Comparison of ENCODE assay signal across 9 mouse cellular contexts in the genomic region with DNA sequence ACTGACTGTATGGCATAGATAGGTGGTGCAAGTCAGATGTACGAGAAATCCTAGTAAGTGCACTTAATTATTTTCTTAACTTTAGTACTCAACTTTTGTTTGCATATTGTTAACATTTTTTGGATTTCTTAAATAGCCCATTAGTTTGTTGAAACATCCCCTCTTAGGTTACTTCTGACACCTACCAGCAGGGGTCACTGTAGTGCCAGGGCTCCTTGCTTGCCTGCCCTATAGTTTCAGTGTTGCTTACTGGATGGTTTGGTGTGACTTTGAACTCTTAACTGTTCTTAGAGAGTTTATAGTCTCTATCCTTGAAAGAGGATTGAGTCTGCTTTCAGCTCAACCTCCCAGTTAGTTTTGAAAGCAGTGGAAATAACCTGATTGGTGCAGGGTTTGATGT. TPM values are rescaled to one million over a fixed set of nuclear protein-coding genes. Genes with fewer than 3 reads are reported as not detected.
DNase-seq lines count a peak whose midpoint lies in the region; ATAC-seq and TF ChIP-seq lines count a peak whose summit lies in the region.
"Had no signal": no experiment of that assay in that cellular context is flagged by ENCODE, and none has a peak within 500 bp of the region (broad histone marks: within the 10 kb centered on the region; RNA-seq: fewer than 3 reads in every experiment).

No protein-coding gene starts in this region.

- no peak for TF ChIP-seq POLR2A in MEL (IDR thresholded peaks at IDR 0.05; ENCODE audit: control insufficient read depth in 1 of 2, insufficient read depth in 1 of 2, low read depth in 1 of 2, low read length in 2 of 2, poor library complexity in 1 of 2)

- H3K27me3 ChIP-seq in intestine, postnatal 0 days (replicated peaks; ENCODE audit: control insufficient read depth, insufficient read depth, low read length), result no peaks in the 10 kb centered on the region
- no peaks in the 10 kb centered on the region for H3K27me3 ChIP-seq in intestine, embryonic 16.5 days (replicated peaks; ENCODE audit: control insufficient read depth, insufficient read depth, low read length)
- H3K27me3 ChIP-seq in MEL (ENCODE audit: control insufficient read depth in 1 of 2, insufficient read depth in 2 of 2, low read length in 2 of 2), result no peaks in the 10 kb centered on the region
- H3K27me3 ChIP-seq in midbrain, postnatal 0 days (ENCODE audit: insufficient read depth, low read length), result no peaks in the 10 kb centered on the region

- peaks cover 13% of the 10 kb centered on the region for H3K36me3 ChIP-seq in intestine, postnatal 0 days (ENCODE audit: control insufficient read depth, insufficient read depth)
- no peaks in the 10 kb centered on the region for H3K36me3 ChIP-seq in intestine, embryonic 16.5 days (ENCODE audit: control insufficient read depth, insufficient read depth, low read length)
- peaks cover 0 to 6% of the 10 kb centered on the region in 2 experiments; a peak in 2 of 4 replicates for H3K36me3 ChIP-seq in MEL (ENCODE audit: control insufficient read depth in 1 of 2, insufficient read depth in 2 of 2, low read length in 2 of 2)
- peaks cover 9% of the 10 kb centered on the region; the same call in 1 of the 2 replicates for H3K36me3 ChIP-seq in midbrain, postnatal 0 days (ENCODE audit: insufficient read depth, low read length)

- H3K9me3 ChIP-seq in intestine, postnatal 0 days (ENCODE audit: control insufficient read depth), result no peaks in the 10 kb centered on the region
- no peaks in the 10 kb centered on the region for H3K9me3 ChIP-seq in intestine, embryonic 16.5 days (ENCODE audit: control insufficient read depth, low read length)
- no peaks in the 10 kb centered on the region for H3K9me3 ChIP-seq in MEL (replicated peaks; ENCODE audit: insufficient read depth, low read length)
- H3K9me3 ChIP-seq in midbrain, postnatal 0 days (ENCODE audit: low read length), result no peaks in the 10 kb centered on the region

- H3K4me1 ChIP-seq in intestine, postnatal 0 days (replicated peaks; ENCODE audit: control insufficient read depth, insufficient read depth, low read length), result no peaks in the 10 kb centered on the region
- no peaks in the 10 kb centered on the region for H3K4me1 ChIP-seq in intestine, embryonic 16.5 days (ENCODE audit: control insufficient read depth, insufficient read depth, low read length)
- no peaks in the 10 kb centered on the region for H3K4me1 ChIP-seq in MEL (ENCODE audit: control insufficient read depth in 1 of 2, insufficient read depth in 2 of 2, low read length in 2 of 2)
- no peaks in the 10 kb centered on the region for H3K4me1 ChIP-seq in midbrain, postnatal 0 days (ENCODE audit: insufficient read depth, low read length)

- H3K27ac ChIP-seq in intestine, postnatal 0 days (ENCODE audit: low read depth, low read length), result no peak overlapping the region
- H3K27ac ChIP-seq in intestine, embryonic 16.5 days (ENCODE audit: low read length), result no peak overlapping the region
- no peak overlapping the region for H3K27ac ChIP-seq in MEL (ENCODE audit: control insufficient read depth, low read depth, low read length)
- H3K27ac ChIP-seq in midbrain, postnatal 0 days (ENCODE audit: low read depth, low read length), result no peak overlapping the region

- DNase-seq in MEL (ENCODE audit: low read depth, low spot score), result peak; percentile 78
- peak; percentile 38 for DNase-seq in cerebellum, adult 11 months
- peak; percentile 70 for DNase-seq in gastrocnemius, postnatal 10 days
- DNase-seq in layer of hippocampus, postnatal 14 days (ENCODE audit: low spot score in 2 of 2), result peak; percentile 32 to 60
- peak; percentile 54 for DNase-seq in midbrain, postnatal 0 days (ENCODE audit: low spot score)
- DNase-seq in telencephalon, adult 2 months (ENCODE audit: low read depth, low spot score), result peak; percentile 12

- H3K79me2 ChIP-seq in MEL (ENCODE audit: control insufficient read depth, insufficient read depth, low read length, poor library complexity), result no peaks in the 10 kb centered on the region

- TF ChIP-seq EP300 in MEL (IDR thresholded peaks at IDR 0.05; ENCODE audit: low read depth in 1 of 2, low read length in 2 of 2), result no peak

- 24% methylated on average over 1 of the region's 1 CpGs for WGBS in intestine, postnatal 0 days
- 43% methylated on average over 1 of the region's 1 CpGs for WGBS in intestine, embryonic 16.5 days
- WGBS in midbrain, postnatal 0 days, result 71% methylated on average over 1 of the region's 1 CpGs

- ATAC-seq in intestine, postnatal 0 days, result no peak
- ATAC-seq in intestine, embryonic 16.5 days, result no peak
- ATAC-seq in midbrain, postnatal 0 days (ENCODE audit: low FRiP score), result no peak

- no peak overlapping the region for H3K4me2 ChIP-seq in intestine, postnatal 0 days (replicated peaks; ENCODE audit: low read depth)
- no peak overlapping the region for H3K4me2 ChIP-seq in intestine, embryonic 16.5 days (ENCODE audit: low read depth, low read length)
- no peak overlapping the region for H3K4me2 ChIP-seq in midbrain, postnatal 0 days (ENCODE audit: low read depth, low read length, poor library complexity, severe bottlenecking)

- no peak overlapping the region for H3K4me3 ChIP-seq in intestine, postnatal 0 days (ENCODE audit: low read depth, low read length)
- no peak overlapping the region for H3K4me3 ChIP-seq in intestine, embryonic 16.5 days (ENCODE audit: low read length)
- H3K4me3 ChIP-seq in MEL (ENCODE audit: control insufficient read depth in 1 of 2, insufficient read depth in 1 of 2, low read depth in 2 of 2, low read length in 2 of 2), result no peak overlapping the region
- no peak overlapping the region for H3K4me3 ChIP-seq in midbrain, postnatal 0 days (ENCODE audit: low read depth, low read length)
- H3K4me3 ChIP-seq: erythroblast, embryonic 14.5 days had no signal

- peak; percentile 94 for TF ChIP-seq CTCF in intestine, postnatal 0 days (IDR thresholded peaks at IDR 0.05; ENCODE audit: low read depth)
- TF ChIP-seq CTCF in MEL (IDR thresholded peaks at IDR 0.05 in 2 of 3, conservative IDR thresholded peaks at IDR 0.05 in 1 of 3; ENCODE audit: control insufficient read depth in 1 of 3, insufficient read depth in 1 of 3, low read depth in 2 of 3, low read length in 3 of 3, poor library complexity in 1 of 3, severe bottlenecking in 1 of 3), result peak; percentile 75 to 93 (median 80)
- peak; percentile 81 for TF ChIP-seq CTCF in midbrain, postnatal 0 days (IDR thresholded peaks at IDR 0.05)

- H3K9ac ChIP-seq in intestine, postnatal 0 days (ENCODE audit: low read depth, low read length), result no peak overlapping the region
- H3K9ac ChIP-seq in intestine, embryonic 16.5 days (ENCODE audit: low read depth, low read length), result no peak overlapping the region
- H3K9ac ChIP-seq in MEL (ENCODE audit: control insufficient read depth, low read depth, low read length, poor library complexity, severe bottlenecking), result no peak overlapping the region
- no peak overlapping the region for H3K9ac ChIP-seq in midbrain, postnatal 0 days (replicated peaks; ENCODE audit: low read length, poor library complexity, severe bottlenecking)

- peak; percentile 37 for TF ChIP-seq RAD21 in MEL (IDR thresholded peaks at IDR 0.05; ENCODE audit: low read depth, low read length)

TF ChIP-seq in MEL, 35 proteins besides CTCF, POLR2A, EP300 and RAD21:
- no peak for TF ChIP-seq TBP (IDR thresholded peaks at IDR 0.05; ENCODE audit: low read depth, low read length)
- peak; percentile 48 for TF ChIP-seq SMC3 (IDR thresholded peaks at IDR 0.05; ENCODE audit: low read depth, low read length)

RNA-seq across cellular contexts. Expression of gene Agps, which starts 51.6 kb away (rescaled TPM):
- 6.5 and 8.6 TPM in 2 replicates for polyA plus RNA-seq in intestine, postnatal 0 days (2015; fragmentation: Nextera tagmentation; extraction: Ambion mirVana)
- 18.3 and 21.8 TPM in 2 replicates for polyA plus RNA-seq in intestine, embryonic 16.5 days (2015; fragmentation: Nextera tagmentation; extraction: Ambion mirVana)
- total RNA-seq in MEL (2012; rRNA removed), result 47.8 and 49.0 TPM in 2 replicates
- polyA plus RNA-seq in MEL (2012; ENCODE audit: insufficient read depth in 1 of 2, insufficient read length in 2 of 2, low read depth in 1 of 2, low replicate concordance in 2 of 2, missing spikeins in 1 of 2), result 10 to 100 TPM in 1 of 2 experiments, not detected in 1; 32.3 TPM
- total RNA-seq in gastrocnemius, postnatal 10 days (2021), result 10 to 100 TPM; 27.5 to 30.3 TPM
- 10 to 100 TPM; 47.2 to 56.5 TPM for total RNA-seq in layer of hippocampus, postnatal 14 days (2021)
- total RNA-seq in midbrain, postnatal 0 days (2014; rRNA removed), result 37.9 and 53.5 TPM in 2 replicates
- polyA plus RNA-seq in midbrain, postnatal 0 days (2015; fragmentation: Nextera tagmentation; extraction: Ambion mirVana), result 13.1 and 17.1 TPM in 2 replicates

RNA-seq across cellular contexts. Expression of gene Ttc30b, which starts 54.8 kb away (rescaled TPM):
- polyA plus RNA-seq in intestine, postnatal 0 days (2015; fragmentation: Nextera tagmentation; extraction: Ambion mirVana), result 6.4 and 6.7 TPM in 2 replicates
- 8.2 and 8.3 TPM in 2 replicates for polyA plus RNA-seq in intestine, embryonic 16.5 days (2015; fragmentation: Nextera tagmentation; extraction: Ambion mirVana)
- not detected in 2 replicates for total RNA-seq in MEL (2012; rRNA removed)
- not detected for polyA plus RNA-seq in MEL (2012; ENCODE audit: insufficient read depth in 1 of 2, insufficient read length in 2 of 2, low read depth in 1 of 2, low replicate concordance in 2 of 2, missing spikeins in 1 of 2)
- total RNA-seq in gastrocnemius, postnatal 10 days (2021), result 1 to 10 TPM; 5.0 TPM
- 10 to 100 TPM; 13.4 TPM for total RNA-seq in layer of hippocampus, postnatal 14 days (2021)
- total RNA-seq in midbrain, postnatal 0 days (2014; rRNA removed), result 29.1 and 30.8 TPM in 2 replicates
- 18.7 and 19.3 TPM in 2 replicates for polyA plus RNA-seq in midbrain, postnatal 0 days (2015; fragmentation: Nextera tagmentation; extraction: Ambion mirVana)
- polyA plus RNA-seq: erythroblast, embryonic 14.5 days had no signal

Comparison
In these comparisons a context has a peak if more than half of its experiments do, and no peak if none do; other contexts are left out.
1. DNase-seq: peak in every context shown above with its lines; median percentile 78 in MEL; 70 in gastrocnemius, postnatal 10 days; 54 in midbrain, postnatal 0 days; 46 in layer of hippocampus, postnatal 14 days; 38 in cerebellum, adult 11 months; 12 in telencephalon, adult 2 months.